8 mouse cellular contexts compared by ENCODE assay signal in genomic region chr3:107943239-107943990, GRCm38 (mm10). TPM values are rescaled to one million over a fixed set of nuclear protein-coding genes. Genes with fewer than 3 reads are reported as not detected.
DNase-seq lines count a peak whose midpoint lies in the region; ATAC-seq and TF ChIP-seq lines count a peak whose summit lies in the region.

Gene Gstm6 (minus strand): TSS chr3:107943749.

- 0 out of 2 replicates have a peak, but pooled peaks have one; percentile 27 for ATAC-seq in heart, embryonic 13.5 days (ENCODE audit: extremely low read depth, insufficient number of reproducible peaks, low FRiP score, low TSS enrichment)
- peak; percentile 85 for ATAC-seq in embryonic facial prominence, embryonic 14.5 days (ENCODE audit: low read depth)
- peak; percentile 63 for ATAC-seq in neural tube, embryonic 11.5 days (ENCODE audit: insufficient read depth, low FRiP score, low TSS enrichment)
- no peak for ATAC-seq in granulocyte monocyte progenitor cell, adult 5-6 weeks (replicated peaks; ENCODE audit: poor library complexity, severe bottlenecking)

- H3K36me3 ChIP-seq in heart, embryonic 13.5 days, result no peaks in the 10 kb centered on the region
- H3K36me3 ChIP-seq in embryonic facial prominence, embryonic 14.5 days (ENCODE audit: control insufficient read depth, insufficient read depth, low read length), result no peaks in the 10 kb centered on the region
- no peaks in the 10 kb centered on the region for H3K36me3 ChIP-seq in liver, adult 2 months (ENCODE audit: control insufficient read depth, insufficient read depth, low read length)
- no peaks in the 10 kb centered on the region for H3K36me3 ChIP-seq in neural tube, embryonic 11.5 days (ENCODE audit: control insufficient read depth, insufficient read depth, low read length)

- 11% methylated on average over 20 of the region's 20 CpGs for WGBS in heart, embryonic 13.5 days
- WGBS in embryonic facial prominence, embryonic 14.5 days, result 19% methylated on average over 19 of the region's 20 CpGs
- 28% methylated on average over 20 of the region's 20 CpGs for WGBS in liver, adult 2 months
- 13% methylated on average over 20 of the region's 20 CpGs for WGBS in neural tube, embryonic 11.5 days

- H3K27me3 ChIP-seq in heart, embryonic 13.5 days (replicated peaks), result peaks cover 5% of the 10 kb centered on the region; the same call in 1 of the 2 replicates
- no peaks in the 10 kb centered on the region for H3K27me3 ChIP-seq in embryonic facial prominence, embryonic 14.5 days (replicated peaks; ENCODE audit: control insufficient read depth, insufficient read depth, low read length)
- H3K27me3 ChIP-seq in liver, adult 2 months (ENCODE audit: control insufficient read depth, insufficient read depth, low read length), result no peaks in the 10 kb centered on the region
- no peaks in the 10 kb centered on the region for H3K27me3 ChIP-seq in neural tube, embryonic 11.5 days (ENCODE audit: control insufficient read depth, insufficient read depth, low read length)

- peaks cover 20% of the 10 kb centered on the region for H3K4me1 ChIP-seq in heart, embryonic 13.5 days
- no peaks in the 10 kb centered on the region for H3K4me1 ChIP-seq in embryonic facial prominence, embryonic 14.5 days (ENCODE audit: control insufficient read depth, insufficient read depth, low read length)
- H3K4me1 ChIP-seq in liver, adult 2 months (ENCODE audit: control insufficient read depth, insufficient read depth, low read length), result peaks cover 11% of the 10 kb centered on the region
- H3K4me1 ChIP-seq in neural tube, embryonic 11.5 days (ENCODE audit: control insufficient read depth, insufficient read depth, low read length), result no peaks in the 10 kb centered on the region

- DNase-seq in heart, adult 9 months (ENCODE audit: low spot score in 2 of 2), result no peak
- DNase-seq in embryonic facial prominence, embryonic 14.5 days (ENCODE audit: low spot score), result peak; percentile 82
- DNase-seq in kidney, adult 18-20 months, result peak; percentile 37
- DNase-seq in liver, adult 2 months (ENCODE audit: extremely low read depth, low read depth, low spot score), result peak; percentile 96
- DNase-seq in neural tube, embryonic 11.5 days (ENCODE audit: low spot score), result peak; percentile 59
- DNase-seq in B cell, adult 2 months, result no peak

- no peak within 1 kb of the TSS for H3K27ac ChIP-seq in heart, embryonic 13.5 days (replicated peaks)
- no peak within 1 kb of the TSS for H3K27ac ChIP-seq in embryonic facial prominence, embryonic 14.5 days (replicated peaks; ENCODE audit: low read depth, low read length)
- H3K27ac ChIP-seq in liver, adult 2 months (replicated peaks; ENCODE audit: insufficient read depth, low read depth, low read length), result peak within 1 kb of the TSS; percentile 65
- no peak within 1 kb of the TSS for H3K27ac ChIP-seq in neural tube, embryonic 11.5 days (ENCODE audit: low read depth, low read length)

- peak within 1 kb of the TSS; percentile 69 for H3K4me2 ChIP-seq in heart, embryonic 13.5 days
- peak within 1 kb of the TSS; percentile 52 for H3K4me2 ChIP-seq in embryonic facial prominence, embryonic 14.5 days (ENCODE audit: low read depth, low read length)
- peak within 1 kb of the TSS; percentile 39 for H3K4me2 ChIP-seq in neural tube, embryonic 11.5 days (ENCODE audit: low read depth)

- peak; percentile 82 for TF ChIP-seq CTCF in liver, adult 2 months (IDR thresholded peaks at IDR 0.05; ENCODE audit: low read depth, low read length)

- peak; percentile 35; the same call in 1 of the 2 replicates for TF ChIP-seq POLR2A in liver, adult 2 months (IDR thresholded peaks at IDR 0.05; ENCODE audit: extremely low read depth, insufficient read depth, low read length)

- peak within 1 kb of the TSS; percentile 41 for H3K4me3 ChIP-seq in heart, embryonic 13.5 days
- H3K4me3 ChIP-seq in embryonic facial prominence, embryonic 14.5 days (ENCODE audit: low read depth, low read length), result peak within 1 kb of the TSS; percentile 23
- peak within 1 kb of the TSS; percentile 38 for H3K4me3 ChIP-seq in liver, adult 2 months (ENCODE audit: insufficient read depth, low read depth, low read length)
- 0 out of 2 replicates have a peak within 1 kb of the TSS, but pooled peaks have one; percentile 9 for H3K4me3 ChIP-seq in neural tube, embryonic 11.5 days (ENCODE audit: low read depth, low read length)

- no peaks in the 10 kb centered on the region for H3K79me2 ChIP-seq in liver, adult 2 months (ENCODE audit: control insufficient read depth, insufficient read depth, low read length)

- H3K9ac ChIP-seq in heart, embryonic 13.5 days, result peak within 1 kb of the TSS; percentile 54; the same call in 1 of the 2 replicates
- peak within 1 kb of the TSS; percentile 50 for H3K9ac ChIP-seq in embryonic facial prominence, embryonic 14.5 days (ENCODE audit: low read depth, low read length)
- peak within 1 kb of the TSS; percentile 60; the same call in 1 of the 2 replicates for H3K9ac ChIP-seq in liver, adult 2 months (ENCODE audit: low read depth, low read length)
- H3K9ac ChIP-seq in neural tube, embryonic 11.5 days (ENCODE audit: low read length), result peak within 1 kb of the TSS; percentile 9; the same call in 1 of the 2 replicates

- H3K9me3 ChIP-seq in heart, embryonic 13.5 days, result no peaks in the 10 kb centered on the region
- H3K9me3 ChIP-seq in embryonic facial prominence, embryonic 14.5 days (ENCODE audit: control insufficient read depth, low read length), result no peaks in the 10 kb centered on the region
- H3K9me3 ChIP-seq in neural tube, embryonic 11.5 days (ENCODE audit: control insufficient read depth, low read length), result no peaks in the 10 kb centered on the region

RNA-seq across cellular contexts. Expression of gene Gstm6, which starts in this region (rescaled TPM):
- polyA plus RNA-seq in heart, embryonic 13.5 days (2015; fragmentation: Nextera tagmentation; extraction: Ambion mirVana), result 9.5 and 11.5 TPM in 2 replicates
- polyA plus RNA-seq in embryonic facial prominence, embryonic 14.5 days (2014; fragmentation: Nextera tagmentation; extraction: Ambion mirVana), result 7.5 and 7.7 TPM in 2 replicates
- 96.1 and 97.1 TPM in 2 replicates for total RNA-seq in liver, adult 2 months (2014; rRNA removed)
- 138 and 146 TPM in 2 replicates for polyA plus RNA-seq in liver, adult 2 months (2012; rRNA removed)
- 5.3 and 6.2 TPM in 2 replicates for polyA plus RNA-seq in neural tube, embryonic 11.5 days (2014; fragmentation: Nextera tagmentation; extraction: Ambion mirVana)
- not detected in 2 replicates for total RNA-seq in granulocyte monocyte progenitor cell, adult 5-6 weeks (2014; fragmentation: Nextera tagmentation)
- total RNA-seq in granulocyte monocyte progenitor cell, adult 5-6 weeks (2017), result not detected in 2 replicates

Comparison
In these comparisons a context has a peak if more than half of its experiments do, and no peak if none do; other contexts are left out.
1. RNA of gene Gstm6 (total RNA-seq): 96.1 to 97.1 TPM in liver, adult 2 months; not detected in granulocyte monocyte progenitor cell, adult 5-6 weeks; every median in the first group is over 10 times any median in the second.
2. RNA of gene Gstm6 (polyA plus RNA-seq): 138 to 146 TPM in liver, adult 2 months; 9.5 to 11.5 TPM in heart, embryonic 13.5 days, 7.5 to 7.7 TPM in embryonic facial prominence, embryonic 14.5 days and 5.3 to 6.2 TPM in neural tube, embryonic 11.5 days; every median in the first group is over 10 times any median in the second.
3. H3K9ac ChIP-seq: peak in every context shown above with its lines; median percentile 60 in liver, adult 2 months; 54 in heart, embryonic 13.5 days; 50 in embryonic facial prominence, embryonic 14.5 days; 9 in neural tube, embryonic 11.5 days.
4. DNase-seq: peak in embryonic facial prominence, embryonic 14.5 days (single experiment), kidney, adult 18-20 months (single experiment), liver, adult 2 months (single experiment) and neural tube, embryonic 11.5 days (single experiment); none in heart, adult 9 months (0 of 2) and B cell, adult 2 months (0 of 2).
5. Peak in every context shown above with its lines, with median percentiles within 50 percentile points of each other: H3K4me2 ChIP-seq and H3K4me3 ChIP-seq.